Mouse (Mus musculus) mouse embryonic stem cell (cell line): ENCODE measurements around the gene Rps18.

Experiments used
- in situ Hi-C, 2 experiments: fragments of 300-500 bp; cut with MboI; formaldehyde crosslinking; loops; 1 replicate in 1 of 2; 3 replicates in 1 of 2; pipeline ENCODE4 v1.14.3; 2019 to 2020; ENCODE audit warnings: low sequenced_read_pairs in 2 of 2, low pct_unique_long_range_greater_than_20kb in 1 of 2, mixed read lengths in 1 of 2; ENCODE audit not compliant: unreplicated experiment in 1 of 2

The Rps18 gene

DNA sequence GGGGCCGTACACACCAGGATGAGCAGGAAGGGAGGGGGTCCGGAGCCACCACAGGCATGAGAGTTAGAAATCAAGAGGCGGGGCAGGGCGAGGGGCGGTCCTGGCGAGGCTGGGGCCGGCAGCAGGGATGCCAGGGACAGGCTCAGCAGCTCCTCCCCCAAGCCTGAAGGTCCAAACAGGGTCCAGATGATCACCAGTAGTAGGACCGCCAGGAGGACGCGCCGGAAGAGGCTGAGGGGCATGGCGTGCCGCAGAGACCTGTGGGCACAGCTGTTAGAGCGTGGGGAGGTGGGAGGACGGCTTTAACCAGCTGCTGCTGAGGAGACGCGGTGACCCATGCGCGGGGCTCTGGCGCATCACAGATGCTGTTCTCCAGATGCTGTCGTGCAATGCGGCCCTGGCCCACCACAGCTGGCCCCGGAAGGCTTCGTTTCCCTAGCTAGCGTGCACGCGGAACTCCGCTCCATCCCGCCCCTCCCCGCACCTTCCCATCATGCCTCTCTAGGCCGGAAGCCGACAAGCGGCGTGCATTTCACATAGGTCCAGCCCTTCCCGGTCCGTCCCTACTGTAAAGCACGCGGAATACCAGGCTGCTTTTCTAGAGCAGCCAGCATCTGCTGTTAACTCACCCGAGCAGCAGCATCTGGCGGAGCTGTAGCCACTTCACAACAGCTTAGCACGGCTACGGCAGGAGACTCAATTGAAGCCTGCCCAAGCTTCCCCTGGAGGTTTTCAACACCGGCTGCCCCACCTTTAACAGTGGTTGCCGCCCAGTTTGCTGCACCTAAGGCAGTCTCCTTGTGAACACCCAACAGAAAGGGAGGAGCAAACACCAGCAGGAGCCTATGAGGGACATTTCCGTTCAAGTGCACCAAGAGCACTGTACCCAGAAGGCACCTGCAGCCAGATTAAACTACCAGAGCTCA is 4.5 kb downstream of the Rps18 start, which contains the start of gene B3galt4:
Gene B3galt4, minus strand, starts transcription at position 468 of the 926 bp plus-strand sequence.
- in situ Hi-C loops: no loop called here

GRCm38 (mm10) chr17:33950131-33950625 is 5.6 kb downstream of the Rps18 start:
- in situ Hi-C loops: no loop called here

DNA sequence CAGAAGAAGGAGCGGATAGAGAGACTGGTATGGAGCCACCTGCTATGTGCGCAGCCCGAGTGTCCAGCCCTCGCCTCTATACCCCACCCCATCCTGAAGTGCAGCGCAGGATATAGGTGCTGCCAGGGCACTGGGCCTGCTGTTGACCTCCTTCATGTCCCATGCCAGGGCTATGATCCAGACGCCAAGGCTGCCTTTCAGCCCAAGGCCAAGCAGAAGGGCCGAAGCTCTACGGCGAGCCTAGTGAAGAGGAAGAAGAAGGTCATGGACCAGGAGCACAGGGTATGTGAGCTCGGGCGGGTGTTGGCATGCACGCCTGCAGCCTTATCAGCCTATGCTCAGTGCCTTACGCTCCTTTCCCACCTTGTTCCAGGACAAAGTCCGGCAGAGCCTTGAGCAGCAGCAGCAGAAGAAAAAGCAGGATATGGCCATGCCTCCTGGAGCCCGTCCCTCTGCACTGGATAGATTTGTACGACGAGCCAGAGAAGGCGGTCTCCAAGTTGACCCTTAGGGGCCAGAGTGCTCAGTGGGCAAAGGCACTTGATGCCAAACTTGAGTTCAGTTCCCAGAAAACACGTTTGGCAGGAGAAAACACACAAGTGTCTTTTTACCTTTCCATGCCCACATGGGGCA is 6.8 kb downstream of the Rps18 start:
- in situ Hi-C loops: no loop called here

- in situ Hi-C loops: no loop called here
These were observed 7.5 kb downstream of the Rps18 start for GRCm38 (mm10) chr17:33948090-33948904.

GRCm38 (mm10) chr17:33947430-33948089 is 8.2 kb downstream of the Rps18 start:
- in situ Hi-C loops: no loop called here

DNA sequence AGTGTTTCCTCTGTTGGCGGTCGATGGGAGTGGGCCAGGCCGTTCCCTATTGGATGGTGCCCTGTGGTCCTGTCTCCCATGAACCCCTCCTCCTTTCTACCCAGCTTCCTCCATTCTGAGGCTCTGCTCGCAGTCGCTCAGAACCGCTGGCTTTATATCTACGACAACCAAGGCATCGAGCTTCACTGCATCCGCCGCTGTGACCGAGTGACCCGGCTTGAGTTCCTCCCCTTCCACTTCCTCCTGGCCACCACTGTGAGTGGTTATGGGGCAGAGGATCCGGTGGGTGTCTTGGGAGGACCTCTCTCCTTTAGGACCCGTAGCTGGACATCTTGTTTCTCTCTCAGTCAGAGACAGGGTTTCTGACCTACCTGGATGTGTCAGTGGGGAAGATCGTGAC is 12.3 kb downstream of the Rps18 start:
- in situ Hi-C loops: no loop called here

DNA sequence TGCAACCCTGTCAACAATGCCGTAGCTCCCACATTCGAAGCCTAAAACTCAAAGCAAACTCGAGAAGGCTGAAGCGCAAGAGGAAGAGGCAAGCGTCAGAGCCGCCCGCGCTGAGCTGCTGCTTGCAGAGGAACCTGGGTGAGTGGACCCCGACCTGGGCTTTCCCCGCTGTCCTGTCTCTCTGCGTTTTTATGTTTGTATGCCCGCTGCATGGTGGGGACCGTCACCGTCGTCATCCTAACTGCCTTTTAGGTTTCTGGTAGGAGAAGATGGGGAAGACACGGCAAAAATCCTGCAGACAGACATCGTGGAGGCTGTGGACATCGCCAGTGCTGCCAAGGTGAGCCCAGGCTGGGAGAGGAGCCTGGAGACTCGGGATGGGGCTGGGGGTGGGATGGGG is 14.4 kb downstream of the Rps18 start:
- in situ Hi-C loops: no loop called here

GRCm38 (mm10) chr17:33940981-33941380 is 14.8 kb downstream of the Rps18 start:
- in situ Hi-C loops: no loop called here

DNA sequence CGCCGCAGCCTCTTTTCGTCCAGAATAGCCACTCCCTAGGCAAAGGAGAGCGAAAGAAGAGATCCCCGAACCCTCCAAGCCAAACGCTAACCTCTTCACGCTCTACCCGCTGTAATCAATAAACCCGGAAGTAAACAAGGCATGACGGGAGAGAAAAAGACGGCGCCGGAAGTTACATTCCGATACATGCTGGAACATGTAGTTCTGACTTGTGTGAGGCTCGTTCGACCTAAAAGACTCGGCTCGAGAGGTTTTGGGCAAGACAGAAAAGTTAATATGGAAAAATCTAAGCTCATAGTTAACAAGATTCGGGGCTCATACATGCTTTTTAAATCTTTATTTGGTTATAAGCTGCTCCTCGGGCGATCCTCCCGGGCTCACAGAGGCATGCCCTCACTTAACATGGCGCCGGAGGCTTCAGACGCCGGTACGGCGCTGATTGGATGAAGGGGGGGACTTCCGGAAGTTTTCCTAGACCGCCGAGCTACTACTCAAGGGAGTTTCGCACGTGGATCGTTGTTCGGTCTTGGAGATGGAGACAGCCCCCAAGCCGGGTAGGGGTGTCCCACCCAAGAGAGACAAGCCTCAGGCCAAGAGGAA is 15.5 kb downstream of the Rps18 start, which contains the start of the genes Pfdn6 and Wdr46:
Gene Pfdn6, minus strand, starts transcription at position 138 of the 600 bp plus-strand sequence.
Gene Wdr46, plus strand, starts transcription at position 455 of the 600 bp plus-strand sequence.
- in situ Hi-C loops: no loop called here

DNA sequence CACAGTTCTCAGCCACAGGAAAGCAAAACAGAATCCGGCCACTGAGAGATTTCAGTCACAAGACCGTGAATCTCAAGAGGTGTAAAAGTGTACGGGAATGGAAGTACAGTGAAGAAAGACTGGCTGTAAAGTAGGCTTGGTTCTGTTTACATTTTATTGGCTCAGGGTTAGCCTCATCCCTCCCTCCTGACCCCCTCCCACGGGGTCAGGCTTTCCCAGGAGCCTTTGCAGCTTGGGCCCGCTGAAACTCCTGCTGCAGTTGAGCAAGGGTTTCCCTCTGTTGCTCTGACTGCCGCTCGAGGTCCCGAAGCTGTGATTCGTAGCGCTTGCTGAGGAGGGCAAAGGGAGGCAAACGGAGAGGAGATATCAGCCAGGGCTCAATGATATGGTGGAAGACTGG is 17.0 kb downstream of the Rps18 start:
- in situ Hi-C loops: no loop called here

DNA sequence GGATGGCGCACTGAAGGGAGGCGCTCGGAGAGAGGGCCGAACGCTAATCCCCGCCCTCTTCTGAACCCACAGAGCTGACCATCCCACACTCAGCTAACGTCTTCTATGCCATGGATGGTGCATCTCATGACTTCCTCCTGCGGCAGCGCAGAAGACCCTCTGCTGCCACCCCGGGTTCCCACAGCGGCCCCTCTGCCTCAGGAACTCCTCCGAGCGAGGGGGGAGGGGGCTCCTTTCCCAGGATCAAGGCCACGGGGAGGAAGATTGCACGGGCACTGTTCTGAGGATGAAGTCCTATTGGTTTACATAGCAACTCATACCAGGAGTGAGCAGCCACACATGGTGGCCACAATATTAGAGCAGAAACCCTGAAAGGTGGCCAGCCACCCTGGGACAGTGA is 18.8 kb downstream of the Rps18 start:
- in situ Hi-C loops: no loop called here

DNA sequence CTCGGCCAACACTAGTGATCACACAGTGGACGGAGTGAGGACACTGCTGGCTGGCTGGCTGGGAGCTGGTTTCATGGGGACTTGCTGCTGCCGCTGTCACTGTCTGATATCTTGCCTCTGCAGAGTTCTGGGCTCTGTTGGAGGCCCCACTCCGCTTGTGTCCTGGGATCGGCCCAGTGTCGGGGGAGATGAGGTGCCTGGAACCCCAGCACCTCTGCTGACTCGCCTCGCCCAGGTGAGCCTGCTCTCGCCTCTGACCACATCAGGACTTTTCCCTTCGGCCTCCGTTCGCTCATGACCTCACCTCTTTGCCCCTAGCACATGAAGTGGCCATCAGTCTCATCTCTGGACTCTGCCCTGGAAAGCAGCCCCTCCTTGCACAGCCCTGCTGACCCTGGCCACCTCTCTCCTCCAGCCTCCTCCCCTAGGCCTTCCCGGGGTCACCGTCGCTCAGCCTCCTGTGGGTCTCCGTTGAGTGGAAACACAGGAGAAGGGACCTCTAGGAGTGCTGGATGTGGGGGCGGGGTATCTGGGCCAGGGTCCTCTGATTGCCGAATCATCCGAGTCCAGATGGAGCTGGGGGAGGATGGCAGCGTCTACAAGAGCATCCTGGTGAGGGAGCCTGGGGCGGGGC is 20.3 kb downstream of the Rps18 start:
- in situ Hi-C loops: no loop called here

DNA sequence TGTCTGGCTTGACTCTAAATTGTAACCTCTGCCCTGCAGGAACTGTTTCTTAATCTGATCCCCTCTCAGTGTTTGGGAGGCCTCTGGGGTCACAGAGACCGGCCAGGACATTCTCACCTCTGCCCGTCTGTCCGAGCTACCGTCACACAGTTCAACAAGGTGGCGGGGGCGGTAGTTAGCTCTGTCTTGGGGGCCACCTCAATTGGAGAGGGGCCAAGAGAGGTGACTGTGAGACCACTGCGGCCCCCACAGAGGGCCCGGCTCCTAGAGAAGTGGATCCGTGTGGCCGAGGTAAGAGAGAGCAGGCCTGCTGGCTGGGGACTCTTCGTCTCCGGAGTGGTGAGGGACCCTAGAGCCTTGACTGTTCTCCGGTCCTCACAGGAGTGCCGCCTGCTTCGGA is 22.8 kb downstream of the Rps18 start:
- in situ Hi-C loops: loop anchor here in 1 of 2 experiments (5.0 kb wide), 1 partner anchor 41 kb away; the partner anchor contains the start of gene Kifc1

GRCm38 (mm10) chr17:33932448-33932847 is 23.4 kb downstream of the Rps18 start:
- in situ Hi-C loops: loop anchor here in 1 of 2 experiments (5.0 kb wide), 1 partner anchor 40 kb away; the partner anchor contains the start of gene Kifc1

- in situ Hi-C loops: loop anchor here in 1 of 2 experiments (5.0 kb wide), 1 partner anchor 40 kb away; the partner anchor contains the start of gene Kifc1
These were observed 23.9 kb downstream of the Rps18 start for GRCm38 (mm10) chr17:33931947-33932346.

DNA sequence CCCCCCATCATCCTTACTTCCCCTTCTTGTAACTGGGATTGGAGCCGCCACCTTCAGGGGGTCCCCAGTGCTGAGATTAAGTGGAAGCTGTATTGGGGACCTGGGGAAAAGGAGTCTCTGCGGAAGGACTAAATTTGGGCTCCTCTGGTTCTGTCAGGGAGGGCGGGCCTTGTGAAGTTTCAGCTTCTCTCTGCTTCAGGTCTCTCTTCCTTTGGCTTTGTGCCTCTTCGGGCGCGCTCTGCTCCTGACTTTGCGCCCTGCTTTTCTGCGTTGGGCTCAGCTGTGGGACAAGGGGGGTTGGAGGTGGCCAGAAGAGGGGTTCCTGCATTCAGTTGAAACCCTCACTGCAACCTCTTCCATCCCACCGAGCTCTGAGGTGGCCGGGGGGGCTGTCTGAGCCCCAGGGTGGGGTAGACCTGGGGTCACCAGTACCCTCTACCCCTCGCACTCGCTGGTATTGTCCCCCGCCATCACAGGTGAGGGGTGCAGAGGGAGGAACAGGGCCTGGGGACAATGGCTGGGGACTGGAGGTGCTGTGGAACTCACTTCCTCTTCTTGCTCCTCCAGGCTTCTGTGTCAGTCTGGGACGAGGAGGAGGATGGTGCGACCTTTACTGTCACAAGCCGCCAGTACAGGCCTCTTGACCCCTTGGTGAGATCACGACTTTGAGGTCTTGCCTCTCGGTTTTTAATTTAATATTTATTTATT is 24.5 kb downstream of the Rps18 start:
- in situ Hi-C loops: loop anchor here in 1 of 2 experiments (5.0 kb wide), 1 partner anchor 39 kb away; the partner anchor contains the start of gene Kifc1
